Mouse (Mus musculus): Measurements from ENCODE around the gene Fermt2.
"Not testable (repeated sequence)": the region's sequence is repeated elsewhere in the genome, so short reads cannot be mapped to it uniquely, and the experiment has no call there.

The Fermt2 gene

DNA sequence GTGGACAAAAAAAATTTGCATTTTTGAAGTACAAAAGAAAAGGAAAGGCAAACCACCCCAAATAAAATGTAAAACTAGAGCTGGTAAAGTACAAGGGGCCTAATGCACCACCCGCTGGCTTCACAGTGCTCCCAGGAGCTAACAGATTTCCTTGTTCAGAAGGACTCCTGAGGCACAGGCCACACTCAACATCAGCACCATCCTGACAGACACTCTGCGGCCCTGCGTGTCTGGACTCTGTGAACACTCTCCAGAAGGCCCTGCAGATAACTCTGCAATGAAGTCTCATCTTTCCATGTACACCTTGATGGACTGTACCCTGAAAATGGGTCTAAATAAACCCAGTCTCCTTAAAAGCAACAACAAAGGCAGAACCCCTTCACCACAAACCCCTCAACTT is 22.5 kb downstream of the Fermt2 start:
- DNase-seq, result no peak

DNA sequence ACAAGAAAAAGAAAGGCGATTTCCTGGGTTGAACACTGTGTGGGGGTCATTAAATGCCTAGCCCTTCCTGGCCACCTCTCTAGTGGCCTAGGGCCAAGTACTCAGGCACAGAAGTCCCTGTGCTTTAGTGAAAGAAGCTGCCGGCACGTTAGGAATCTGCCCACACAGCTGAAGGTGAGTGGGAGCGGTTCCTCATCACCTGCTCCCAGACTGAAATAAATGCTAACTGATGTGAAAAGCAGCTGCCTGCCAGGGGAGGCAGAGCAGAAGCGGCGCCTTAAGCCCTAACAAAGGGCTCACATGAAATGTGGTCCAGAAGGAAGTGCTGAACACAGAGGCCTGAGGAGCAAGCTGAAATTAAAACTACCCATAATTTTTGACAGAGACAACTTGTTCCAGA is 22.9 kb downstream of the Fermt2 start:
- DNase-seq, result no peak

DNA sequence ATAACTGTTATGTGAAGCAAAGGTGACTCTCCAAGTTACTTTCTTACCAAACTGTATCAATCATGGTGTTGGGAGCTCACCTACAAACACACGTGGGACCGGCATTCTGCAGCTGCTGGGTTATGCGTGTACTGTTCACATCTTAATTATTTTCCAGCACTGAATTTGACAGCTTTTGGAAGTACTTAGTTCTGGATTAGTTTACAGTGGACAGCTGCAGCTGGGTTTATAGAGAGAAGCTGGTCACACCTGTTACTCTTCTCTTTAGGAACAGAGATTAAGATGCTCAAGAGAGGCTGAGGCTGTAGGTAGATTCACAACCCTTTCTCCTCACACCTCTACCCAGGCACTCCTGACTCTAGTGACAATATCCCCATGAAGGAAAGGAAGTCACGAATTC is 23.8 kb downstream of the Fermt2 start:
- DNase-seq, result no peak

DNA sequence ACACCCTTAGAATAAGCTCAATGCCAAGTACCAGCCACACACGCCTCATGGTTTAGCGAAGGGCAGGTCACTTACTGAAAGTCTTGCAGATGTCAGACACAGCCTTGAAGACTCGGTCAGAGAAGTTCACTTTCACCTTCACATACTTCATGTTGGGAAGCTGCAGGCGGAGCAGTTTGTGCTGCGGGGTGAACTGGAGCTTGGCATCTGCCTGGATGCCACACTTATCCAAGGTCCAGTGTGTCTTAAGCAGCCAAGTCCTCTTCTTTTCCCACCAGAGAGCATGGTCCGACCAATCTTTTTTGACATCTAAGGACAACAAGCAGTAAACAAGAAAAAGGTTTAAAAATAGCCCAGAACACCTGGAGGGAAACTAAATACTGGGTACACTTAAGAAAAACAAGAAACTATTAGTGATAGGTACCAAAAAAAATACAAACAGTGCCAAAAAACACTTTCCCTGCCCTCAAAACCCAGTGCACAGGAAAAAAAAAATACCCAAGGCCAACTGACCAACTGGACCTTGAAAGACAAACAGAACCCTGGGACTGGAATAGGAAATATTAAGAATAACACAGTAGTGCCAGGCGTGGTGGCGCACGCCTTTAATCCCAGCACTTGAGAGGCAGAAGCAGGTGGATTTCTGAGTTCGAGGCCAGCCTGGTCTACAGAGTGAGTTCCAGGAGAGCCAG is 25.4 kb downstream of the Fermt2 start:
- no peak for DNase-seq

DNA sequence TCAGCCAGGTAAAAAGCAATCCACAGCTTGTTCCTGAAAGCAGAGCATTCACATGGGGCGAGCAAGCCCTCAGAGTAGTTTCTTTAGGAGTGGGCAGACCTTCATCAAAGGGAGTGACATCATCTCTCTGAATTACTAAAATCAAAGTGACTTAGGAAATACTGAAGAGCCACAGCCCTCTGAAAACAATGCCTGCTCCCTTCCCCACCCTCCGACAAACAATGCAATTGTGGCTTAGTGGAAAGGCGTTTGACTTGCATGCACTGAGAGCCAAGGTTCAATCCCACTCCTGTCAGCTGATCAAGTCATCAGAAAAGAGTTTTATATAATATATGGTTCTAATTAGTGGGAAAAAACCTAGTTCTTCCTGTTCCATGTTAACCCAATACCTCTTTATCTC is 26.0 kb downstream of the Fermt2 start:
- DNase-seq, result no peak

DNA sequence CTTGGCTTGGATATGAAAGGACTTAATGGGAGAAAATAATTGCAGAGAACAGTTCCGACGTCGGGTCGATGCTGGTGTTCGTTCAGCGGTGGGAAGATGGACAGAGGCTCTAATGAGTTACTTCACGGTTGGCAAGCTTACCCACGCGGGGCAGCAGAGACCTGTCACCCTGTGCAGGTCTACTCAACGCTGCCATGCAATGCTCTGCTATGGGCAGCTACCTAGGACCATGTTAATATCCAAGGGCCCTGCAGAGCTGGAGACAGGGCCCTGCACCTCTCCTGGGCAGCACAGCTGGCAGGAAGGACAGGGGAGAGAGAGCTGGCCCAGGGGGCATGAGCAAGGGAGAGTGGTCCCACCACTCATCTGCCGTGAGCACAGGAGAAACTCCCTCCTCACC is 29.9 kb downstream of the Fermt2 start:
- DNase-seq, result no peak

DNA sequence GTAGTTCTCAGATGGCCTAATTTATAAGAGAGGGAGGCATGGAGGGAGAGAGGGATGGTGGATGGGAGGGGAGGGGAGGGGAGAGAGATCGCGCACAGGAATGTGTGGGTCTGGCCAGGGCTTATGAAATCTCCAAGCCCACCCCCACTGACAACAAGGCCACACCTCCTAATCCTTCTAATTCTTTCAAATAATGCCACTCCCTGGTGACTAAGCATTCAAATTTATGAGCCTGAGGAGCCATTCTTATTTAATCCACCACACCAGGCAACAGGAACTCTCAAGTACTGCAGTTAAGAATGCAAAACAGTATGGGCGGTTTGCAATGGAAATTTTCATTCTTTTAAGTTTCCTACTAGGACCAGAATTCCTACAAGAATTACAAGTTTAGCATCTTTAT is 32.8 kb downstream of the Fermt2 start:
- no peak for DNase-seq

DNA sequence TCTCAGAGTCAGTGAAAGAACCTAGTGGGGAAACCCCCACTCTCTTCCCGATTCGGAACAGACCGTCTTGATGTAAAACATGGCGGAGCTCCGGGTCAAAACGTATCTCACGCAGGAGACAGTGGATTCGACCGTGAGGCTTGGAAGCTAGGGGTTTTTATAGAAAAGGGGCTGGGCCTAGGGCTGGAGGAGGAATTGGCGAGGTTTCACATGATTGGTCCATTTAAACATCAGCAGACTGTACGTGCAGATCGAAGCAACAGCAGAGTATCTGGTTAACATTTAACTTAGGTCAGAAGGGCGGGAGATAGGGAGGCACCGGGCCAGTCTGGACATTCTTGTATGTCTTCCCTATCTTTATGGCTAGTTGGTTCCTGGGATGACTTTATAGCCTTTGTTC is 34.1 kb downstream of the Fermt2 start:
- not testable (repeated sequence) for DNase-seq

DNA sequence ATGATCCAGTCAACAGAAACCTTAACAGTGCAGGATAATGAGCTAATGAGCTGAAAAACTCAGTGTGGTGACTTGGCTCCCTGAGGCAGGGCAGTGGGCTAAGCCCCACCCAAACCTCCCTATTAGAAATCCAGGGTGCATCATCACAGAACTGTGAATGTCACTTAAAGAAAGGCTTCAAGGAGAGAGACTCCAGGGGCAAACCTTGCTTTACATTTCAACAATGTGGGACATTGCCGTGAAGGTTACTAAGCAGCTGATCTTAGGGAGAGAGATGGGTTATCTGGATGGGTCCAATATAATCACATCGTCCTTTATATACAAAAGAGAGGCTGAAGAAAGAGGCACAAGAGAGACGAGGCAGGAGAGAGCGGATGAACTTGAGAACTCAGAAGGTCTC is 36.0 kb downstream of the Fermt2 start:
- DNase-seq, result no peak

DNA sequence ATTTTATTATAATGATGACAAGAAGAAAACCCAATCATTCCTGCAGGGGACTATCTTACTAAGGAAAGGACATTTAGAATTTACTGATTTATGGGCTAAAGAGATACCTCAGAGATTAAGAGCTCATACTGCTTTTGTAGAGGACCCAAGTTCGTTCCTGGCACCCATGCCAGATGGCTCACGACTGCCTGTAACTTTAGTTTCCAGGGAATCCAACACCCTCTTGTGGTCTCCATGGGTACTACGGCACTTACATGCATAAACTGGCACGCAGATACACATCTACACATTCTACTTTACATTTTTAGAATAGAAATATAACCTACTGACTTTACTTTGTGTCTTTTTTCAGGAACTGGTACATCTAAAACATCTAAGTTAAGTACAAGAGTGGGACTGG is 37.2 kb downstream of the Fermt2 start:
- no peak for DNase-seq

DNA sequence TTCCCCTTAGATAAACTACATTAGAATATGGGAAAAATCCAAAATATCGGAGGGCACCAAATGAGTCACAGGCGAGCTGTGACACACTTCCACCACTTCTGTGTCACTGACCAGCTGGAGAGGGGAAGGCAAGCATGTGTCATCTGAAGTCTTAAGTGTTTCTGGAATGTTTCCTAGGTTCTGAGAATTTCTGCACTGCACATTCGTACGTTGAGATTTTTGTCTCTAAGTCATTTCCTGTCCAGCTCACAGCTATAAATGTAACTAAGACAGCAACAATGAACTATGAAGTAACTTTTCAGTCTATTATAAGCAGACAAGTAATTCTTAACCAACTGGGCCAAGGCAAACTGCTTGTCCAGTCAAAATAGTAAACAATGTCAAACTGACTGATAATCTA is 37.9 kb downstream of the Fermt2 start:
- no peak for DNase-seq

DNA sequence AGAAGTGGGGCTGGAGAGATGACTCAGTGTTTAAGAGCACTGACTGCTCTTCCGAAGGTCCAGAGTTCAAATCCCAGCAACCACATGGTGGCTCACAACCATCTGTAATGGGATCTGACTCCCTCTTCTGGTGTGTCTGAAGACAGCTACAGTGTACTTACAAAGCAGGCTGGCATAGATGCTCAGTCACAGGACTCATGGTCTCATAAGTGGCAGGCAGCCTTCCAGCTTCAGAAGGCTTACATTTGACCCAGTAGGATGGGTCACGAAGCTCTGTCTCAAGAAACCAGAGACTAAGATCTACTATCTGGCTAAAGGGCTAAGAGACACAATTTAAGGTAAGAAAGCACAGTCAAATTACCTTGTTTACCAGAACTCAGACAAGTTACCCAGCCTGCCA is 42.7 kb downstream of the Fermt2 start:
- not testable (repeated sequence) for DNase-seq

DNA sequence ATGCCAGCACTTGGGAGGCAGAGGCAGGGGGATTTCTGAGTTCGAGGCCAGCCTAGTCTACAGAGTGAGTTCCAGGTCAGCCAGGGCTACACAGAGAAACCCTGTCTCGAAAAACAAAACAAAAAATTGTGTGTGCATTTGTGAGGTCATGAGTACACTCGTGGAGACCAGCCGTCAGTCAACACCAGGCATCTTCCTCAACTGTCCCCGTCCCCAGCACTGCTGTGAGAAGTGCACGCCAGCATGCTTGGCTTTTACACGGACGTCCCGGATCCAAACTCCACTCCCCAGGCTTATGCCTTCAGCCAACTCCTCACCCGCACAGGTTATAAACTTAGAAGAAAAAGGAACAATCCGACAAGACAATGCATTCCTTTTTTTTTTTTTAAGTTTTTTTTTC is 46.6 kb downstream of the Fermt2 start:
- DNase-seq, result not testable (repeated sequence)

DNA sequence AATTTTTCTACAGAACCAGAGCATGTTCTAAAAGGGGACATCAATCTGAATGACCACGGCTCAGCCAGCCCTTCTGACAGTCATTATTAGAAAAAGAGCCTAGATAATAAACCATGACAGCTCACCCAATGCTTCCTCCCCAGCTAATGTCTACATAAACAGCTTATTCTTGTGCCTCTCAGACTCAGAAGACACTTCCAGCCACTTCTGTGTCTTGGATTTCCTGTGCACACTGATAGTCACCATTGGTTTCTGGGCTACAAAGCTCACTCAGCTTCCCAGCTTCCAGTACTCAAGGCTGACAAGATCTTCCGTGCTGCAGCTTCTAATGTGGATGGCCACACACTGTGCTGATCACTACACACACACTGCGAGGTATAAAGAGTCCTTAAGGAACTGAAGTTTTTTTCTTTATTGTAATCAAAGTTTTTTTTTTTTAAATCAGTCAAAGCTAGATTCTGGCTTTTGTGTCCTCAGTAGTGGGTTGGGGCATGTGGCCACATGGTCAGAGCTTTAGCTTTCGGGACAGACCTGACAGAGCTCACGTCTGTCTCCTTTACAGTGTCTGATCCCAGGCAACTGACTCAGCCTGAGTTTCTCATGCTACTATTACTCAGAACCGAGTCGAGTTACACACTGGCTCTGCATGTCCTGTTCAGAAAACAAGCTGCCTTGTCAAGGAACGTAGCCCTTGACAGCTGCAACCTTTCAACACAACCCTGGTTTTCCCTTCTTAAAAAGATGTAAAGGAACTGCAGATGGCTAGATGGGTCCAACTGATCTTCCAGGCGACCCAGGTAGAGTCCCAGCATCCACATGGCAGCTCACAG is 50.7 kb downstream of the Fermt2 start:
- no peak for DNase-seq

DNA sequence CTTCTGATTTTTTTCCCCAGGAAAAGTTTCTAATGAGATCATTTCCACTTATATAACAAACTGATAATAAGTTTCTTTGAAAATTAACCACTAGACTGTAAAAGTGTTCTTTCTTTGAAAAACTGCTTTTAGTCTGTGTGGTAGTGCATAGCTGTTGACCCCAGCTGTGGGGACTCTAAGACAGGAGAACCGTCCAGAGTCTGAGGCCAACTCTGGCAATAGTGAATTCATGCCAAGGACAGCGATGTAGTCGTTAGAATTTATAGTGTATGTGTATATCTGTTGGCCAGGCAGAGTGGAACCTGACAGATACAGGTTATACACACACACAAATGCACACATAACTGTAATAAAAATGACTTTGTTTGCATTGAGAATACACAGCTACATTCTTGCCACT is 51.4 kb downstream of the Fermt2 start:
- no peak for DNase-seq

DNA sequence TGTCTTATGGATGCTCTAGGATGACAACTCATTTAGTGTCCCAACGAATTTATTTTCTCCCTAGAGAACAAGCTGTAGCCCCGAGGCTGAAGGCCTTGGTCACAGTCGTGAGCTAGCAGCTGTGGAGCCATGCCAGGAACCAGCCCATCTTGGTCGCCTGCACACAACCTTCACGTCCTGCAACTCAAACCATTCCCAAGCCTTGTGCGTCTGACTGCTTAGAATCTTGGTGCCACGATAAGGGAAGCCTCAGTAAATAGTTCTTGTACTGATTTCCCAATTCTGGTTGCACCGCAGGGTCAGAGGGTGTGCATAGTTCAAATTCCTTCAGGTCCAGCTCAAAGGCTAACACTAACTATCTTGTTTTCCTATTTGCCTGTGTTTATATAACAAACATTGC is 52.3 kb downstream of the Fermt2 start:
- DNase-seq, result no peak

DNA sequence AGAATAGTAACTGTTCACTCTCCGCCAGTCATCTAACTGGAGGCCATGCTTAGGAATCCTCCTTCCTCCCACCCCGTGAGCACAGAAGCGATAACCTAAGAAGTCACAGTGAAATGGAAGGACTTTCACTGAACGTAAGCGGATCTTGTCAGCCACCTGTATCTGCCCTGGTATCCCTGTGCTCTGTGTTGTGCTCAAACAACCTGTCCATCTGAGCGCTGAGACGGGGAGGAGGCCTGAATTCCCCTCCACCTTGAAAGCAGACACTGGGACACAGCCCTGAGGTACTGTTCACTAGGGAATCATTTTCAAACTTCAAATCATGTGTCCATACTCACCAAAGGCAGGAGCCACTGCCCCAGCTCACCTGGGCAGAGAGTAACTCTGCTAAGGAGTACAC is 52.9 kb downstream of the Fermt2 start:
- DNase-seq, result no peak

DNA sequence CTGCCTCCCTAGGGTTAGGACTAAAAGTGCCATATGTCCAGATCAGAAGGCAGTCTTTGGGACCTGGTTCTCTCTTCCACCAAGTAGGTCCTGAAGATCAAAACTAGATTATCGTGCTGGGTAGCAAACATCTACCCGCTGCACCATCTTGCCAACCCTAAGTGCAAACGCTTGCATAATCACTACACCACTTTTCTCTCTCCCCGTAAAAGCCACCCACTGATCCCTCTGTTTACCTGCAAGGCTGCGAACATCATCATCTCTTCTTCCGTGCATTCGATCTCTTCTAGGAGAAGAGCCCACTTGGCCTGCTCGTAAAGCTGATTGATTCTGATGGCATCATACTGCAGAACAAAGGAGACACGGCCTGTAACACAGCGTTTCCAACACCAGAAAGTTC is 57.4 kb downstream of the Fermt2 start:
- DNase-seq, result no peak

DNA sequence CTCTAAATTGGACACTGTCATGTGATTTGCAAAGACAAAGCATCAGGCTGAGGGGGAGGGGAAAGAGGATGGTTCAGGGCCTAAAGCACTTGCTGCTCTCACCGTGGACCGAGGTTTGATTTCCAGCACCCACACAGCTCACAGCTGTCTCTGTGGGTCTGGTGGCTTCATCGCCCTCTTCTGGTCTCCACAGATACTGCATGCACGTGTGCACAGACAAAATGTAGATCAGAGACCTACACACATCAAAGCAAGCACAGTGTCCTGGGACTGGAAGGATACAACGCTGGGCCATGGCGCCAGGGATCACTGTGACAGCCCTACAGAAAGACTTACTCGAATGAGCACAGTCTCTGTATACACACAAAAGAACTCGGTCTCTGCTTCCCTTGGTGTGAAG is 60.5 kb downstream of the Fermt2 start:
- no peak for DNase-seq

DNA sequence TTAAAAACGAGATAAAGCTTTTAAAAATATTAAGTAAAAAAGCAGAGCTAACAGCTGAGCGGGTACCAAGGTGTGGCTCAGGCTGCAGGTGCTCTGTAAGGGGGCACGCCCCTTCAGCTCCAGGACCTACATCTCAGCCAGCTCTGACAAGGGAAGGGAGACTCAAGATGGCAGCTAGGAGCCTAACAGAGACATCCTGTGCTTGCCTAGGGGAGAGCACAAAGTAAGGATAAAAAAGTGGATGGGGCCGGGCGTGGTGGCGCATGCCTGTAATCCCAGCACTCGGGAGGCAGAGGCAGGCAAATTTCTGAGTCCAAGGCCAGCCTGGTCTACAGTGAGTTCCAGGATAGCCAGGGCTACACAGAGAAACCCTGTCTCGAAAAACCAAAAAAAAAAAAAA is 63.5 kb downstream of the Fermt2 start:
- DNase-seq, result not testable (repeated sequence)

DNA sequence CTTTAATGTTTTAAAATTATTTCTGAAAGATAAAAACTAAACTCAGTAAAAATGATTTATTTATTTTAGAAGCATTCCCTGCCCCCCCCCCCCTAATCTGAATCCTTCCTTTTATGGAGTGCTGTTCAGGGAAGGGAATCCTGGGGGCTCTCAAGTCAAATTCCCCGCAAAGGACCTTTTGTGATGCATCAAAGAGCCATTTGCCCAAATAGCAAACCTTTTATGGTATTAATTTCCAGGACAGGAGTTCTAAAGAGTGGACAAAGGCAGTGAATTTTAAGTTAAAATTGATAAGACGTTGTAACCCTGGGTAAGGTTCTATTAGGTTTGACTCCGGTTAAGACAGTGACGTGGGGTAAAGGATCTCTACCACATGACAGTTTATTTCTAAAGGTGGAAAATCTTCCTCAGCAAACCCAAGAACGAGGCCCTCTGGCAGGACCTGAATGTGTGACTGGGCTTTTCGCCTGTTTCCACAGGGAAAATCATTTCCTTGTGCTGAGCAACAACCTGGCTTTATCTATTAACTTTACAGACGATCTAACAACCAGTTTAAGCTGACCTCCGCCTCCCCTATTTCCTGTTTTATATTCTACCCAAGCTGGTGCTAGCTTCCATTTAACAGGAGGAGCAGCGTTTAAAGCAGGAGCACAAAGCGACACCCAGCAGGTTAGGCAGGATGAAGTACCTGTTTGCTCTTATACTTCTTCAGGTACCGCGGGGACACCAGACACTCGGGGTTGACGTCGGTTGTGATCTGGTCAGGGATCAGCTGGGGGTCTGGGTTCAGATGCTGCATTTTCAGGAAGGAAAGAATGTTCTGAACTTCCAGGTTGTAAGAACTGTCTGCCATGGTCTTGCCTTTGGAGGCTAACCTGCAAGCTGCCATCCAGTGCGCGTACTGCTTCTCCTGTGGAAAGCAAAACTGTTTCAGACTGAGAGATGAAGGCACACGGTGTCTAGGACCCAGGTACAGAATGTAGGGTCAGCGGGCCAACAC is 65.6 kb downstream of the Fermt2 start:
- DNase-seq, result no peak

DNA sequence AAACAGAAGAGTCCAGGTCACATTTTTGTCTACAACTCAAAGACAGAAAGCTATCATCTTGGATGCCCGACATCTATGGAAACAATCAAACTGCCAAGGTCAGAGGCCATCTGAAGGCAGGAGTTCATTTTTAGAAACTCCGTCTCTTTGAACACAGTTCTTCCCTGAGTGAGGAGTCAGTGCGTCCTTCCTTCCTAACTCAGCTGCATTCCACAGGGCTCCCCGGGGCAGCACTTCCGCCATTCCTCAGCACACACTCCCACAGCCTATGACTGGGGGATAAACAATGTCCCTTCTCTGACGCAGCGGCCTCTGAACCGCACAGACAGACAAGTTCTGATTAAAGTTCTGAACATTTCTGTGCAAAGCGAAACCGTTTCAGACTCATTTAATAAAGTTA is 66.3 kb downstream of the Fermt2 start:
- DNase-seq, result no peak

DNA sequence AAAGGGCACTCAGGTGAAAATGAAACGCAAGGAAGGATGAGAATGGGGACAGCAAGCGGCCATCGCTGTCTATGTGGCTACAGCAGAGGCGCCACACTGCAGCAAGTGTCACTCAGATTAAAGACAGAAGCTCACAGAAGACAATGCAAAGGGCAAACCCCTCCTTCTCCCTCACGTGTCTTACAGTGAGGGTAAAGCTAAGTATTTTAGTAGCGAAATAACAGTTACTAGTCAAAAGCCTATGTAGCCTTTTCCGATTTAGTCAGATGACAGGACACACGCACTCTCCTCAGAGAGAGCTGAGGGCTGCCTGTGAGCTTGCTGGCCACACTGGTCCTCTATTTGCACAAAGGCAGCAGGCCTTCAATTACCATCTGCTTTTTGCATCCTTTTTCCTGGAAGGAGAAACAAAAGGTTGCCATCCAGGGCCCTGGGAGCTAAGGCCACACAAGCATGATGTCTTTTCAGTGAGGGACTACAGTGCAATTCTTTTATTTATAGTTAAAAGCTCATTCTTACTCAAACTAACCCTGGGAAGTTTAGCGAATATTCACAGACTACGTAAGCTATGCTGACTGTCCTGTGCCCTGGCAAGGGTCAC is 66.9 kb downstream of the Fermt2 start:
- DNase-seq, result no peak

Data from cerebellum, adult 8-10 months (tissue).